Mouse (Mus musculus) forebrain, embryonic 15.5 days (tissue): Measurements from ENCODE around the gene Rapgef2. TPM values are rescaled to one million over a fixed set of nuclear protein-coding genes. Genes with fewer than 3 reads are reported as not detected.
"Not testable (repeated sequence)": the region's sequence is repeated elsewhere in the genome, so short reads cannot be mapped to it uniquely, and the experiment has no call there.

ENCODE experiments used
- ATAC-seq: fragments of 200-750 bp; cut with Nextera tagmentation; replicated peaks from 2 replicates; pipeline ENCODE4 v1.8.0; 2017; ENCODE audit warnings: mild to moderate bottlenecking, moderate TSS enrichment, moderate library complexity
- H3K27ac ChIP-seq: fragments of 300-500 bp; sonication (generic); replicated peaks from 2 replicates; pipeline ENCODE4 v1.5.1; 2015; ENCODE audit warnings: mild to moderate bottlenecking, inconsistent platforms
- H3K27me3 ChIP-seq: fragments of 300-500 bp; sonication (generic); 2 replicates; pipeline ENCODE4 v1.6.1; 2015; ENCODE audit warnings: inconsistent platforms
- H3K36me3 ChIP-seq: fragments of 300-500 bp; sonication (generic); 2 replicates; pipeline ENCODE4 v1.6.1; 2015; ENCODE audit warnings: mild to moderate bottlenecking, inconsistent platforms
- H3K4me1 ChIP-seq: fragments of 300-500 bp; sonication (generic); 2 replicates; pipeline ENCODE4 v1.6.1; 2015; ENCODE audit warnings: inconsistent platforms
- H3K4me2 ChIP-seq: fragments of 300-500 bp; sonication (generic); replicated peaks from 2 replicates; pipeline ENCODE4 v1.6.1; 2015; ENCODE audit warnings: mild to moderate bottlenecking, inconsistent platforms
- H3K4me3 ChIP-seq: fragments of 300-500 bp; sonication (generic); 2 replicates; pipeline ENCODE4 v1.5.1; 2015; ENCODE audit warnings: mild to moderate bottlenecking, inconsistent platforms
- H3K9ac ChIP-seq: fragments of 300-500 bp; sonication (generic); replicated peaks from 2 replicates; pipeline ENCODE4 v1.6.1; 2015; ENCODE audit warnings: mild to moderate bottlenecking, inconsistent platforms
- H3K9me3 ChIP-seq: fragments of 300-500 bp; sonication (generic); 2 replicates; pipeline ENCODE4 v1.6.1; 2016; ENCODE audit warnings: inconsistent platforms
- WGBS: fragments of 180-500 bp; shearing (Covaris S2); methylation state at CpG from one replicate; pipeline ENCODE4 v1.1.7; 2015; ENCODE audit warnings: mixed read lengths; 5-methylcytosine and 5-hydroxymethylcytosine counted together
- polyA plus RNA-seq: library from polyadenylated mRNA; unstranded; fragments of >200 nt; fragmentation: Nextera tagmentation; extraction: Ambion mirVana; gene quantifications from 2 replicates; pipeline ENCODE4 v1.2.1, GENCODE M21; 2015

The Rapgef2 gene
- polyA plus RNA-seq, 1 experiment from 2014 or later = 11.8 TPM

GRCm38 (mm10) chr3:79058491-79058890 is 227.8 kb downstream of the Rapgef2 start:
- not testable (repeated sequence) for H3K4me3 ChIP-seq, H3K27me3 ChIP-seq, H3K36me3 ChIP-seq, H3K4me1 ChIP-seq, H3K9ac ChIP-seq, ATAC-seq, H3K4me2 ChIP-seq, H3K9me3 ChIP-seq, H3K27ac ChIP-seq
- 91% methylated on average over 2 of the region's 2 CpGs for whole genome bisulfite sequencing

GRCm38 (mm10) chr3:79045251-79045650 is 241.1 kb downstream of the Rapgef2 start:
- Histone ChIP-seq H3K36me3 (no peaks in the 10 kb centered on the region), H3K4me2 (no peak overlapping the region), H3K27me3 (no peaks in the 10 kb centered on the region), H3K9ac (no peak overlapping the region), H3K27ac (no peak overlapping the region), H3K4me3 (no peak overlapping the region), H3K9me3 (no peaks in the 10 kb centered on the region), H3K4me1 (no peaks in the 10 kb centered on the region)
- ATAC-seq = no peak
- WGBS = 54% methylated on average over 5 of the region's 5 CpGs

- Histone ChIP-seq H3K9me3 (no peaks in the 10 kb centered on the region), H3K4me3 (no peak overlapping the region), H3K27me3 (no peaks in the 10 kb centered on the region), H3K4me1 (no peaks in the 10 kb centered on the region), H3K9ac (no peak overlapping the region), H3K27ac (no peak overlapping the region), H3K36me3 (no peaks in the 10 kb centered on the region), H3K4me2 (no peak overlapping the region)
- 80% methylated on average over 3 of the region's 3 CpGs for WGBS
- no peak for ATAC-seq
Observed at GRCm38 (mm10) chr3:79042973-79043372, 243.3 kb downstream of the Rapgef2 start.

- no peak for ATAC-seq
- Histone ChIP-seq H3K4me2 (no peak overlapping the region), H3K36me3 (no peaks in the 10 kb centered on the region), H3K9me3 (no peaks in the 10 kb centered on the region), H3K4me1 (no peaks in the 10 kb centered on the region), H3K4me3 (no peak overlapping the region), H3K9ac (no peak overlapping the region), H3K27ac (no peak overlapping the region), H3K27me3 (no peaks in the 10 kb centered on the region)
- 42% methylated on average over 2 of the region's 2 CpGs for WGBS
Observed at GRCm38 (mm10) chr3:79039666-79040450, 246.5 kb downstream of the Rapgef2 start.

GRCm38 (mm10) chr3:79039008-79039407 is 247.3 kb downstream of the Rapgef2 start:
- Histone ChIP-seq H3K4me2 (no peak overlapping the region), H3K36me3 (no peaks in the 10 kb centered on the region), H3K27me3 (no peaks in the 10 kb centered on the region), H3K9ac (no peak overlapping the region), H3K4me1 (no peaks in the 10 kb centered on the region), H3K9me3 (no peaks in the 10 kb centered on the region), H3K4me3 (no peak overlapping the region), H3K27ac (no peak overlapping the region)
- no peak for ATAC-seq
- 53% methylated on average over 2 of the region's 2 CpGs for WGBS

- 93% methylated on average over 2 of the region's 2 CpGs for WGBS
- no peak overlapping the region for H3K4me3 ChIP-seq
- H3K9me3 ChIP-seq = no peaks in the 10 kb centered on the region
- no peaks in the 10 kb centered on the region for H3K4me1 ChIP-seq
- no peak overlapping the region for H3K4me2 ChIP-seq
- no peak overlapping the region for H3K9ac ChIP-seq
- H3K36me3 ChIP-seq = no peaks in the 10 kb centered on the region
- no peaks in the 10 kb centered on the region for H3K27me3 ChIP-seq
- ATAC-seq = no peak
- no peak overlapping the region for H3K27ac ChIP-seq
Observed at GRCm38 (mm10) chr3:79034457-79034856, 251.9 kb downstream of the Rapgef2 start.

GRCm38 (mm10) chr3:79030855-79031254 is 255.5 kb downstream of the Rapgef2 start:
- Histone ChIP-seq H3K9me3 (no peaks in the 10 kb centered on the region), H3K4me1 (no peaks in the 10 kb centered on the region), H3K36me3 (no peaks in the 10 kb centered on the region), H3K27me3 (no peaks in the 10 kb centered on the region), H3K4me3 (no peak overlapping the region), H3K4me2 (no peak overlapping the region), H3K27ac (no peak overlapping the region), H3K9ac (no peak overlapping the region)
- no peak for ATAC-seq
- 82% methylated on average over 4 of the region's 4 CpGs for WGBS

- no peak overlapping the region for H3K9ac ChIP-seq
- H3K4me3 ChIP-seq = no peak overlapping the region
- no peaks in the 10 kb centered on the region for H3K36me3 ChIP-seq
- ATAC-seq = no peak
- no peaks in the 10 kb centered on the region for H3K4me1 ChIP-seq
- WGBS = 85% methylated on average over 14 of the region's 14 CpGs
- H3K9me3 ChIP-seq = no peaks in the 10 kb centered on the region
- H3K27me3 ChIP-seq = no peaks in the 10 kb centered on the region
- H3K27ac ChIP-seq = no peak overlapping the region
- no peak overlapping the region for H3K4me2 ChIP-seq
Observed at GRCm38 (mm10) chr3:79028153-79028878, 258.0 kb downstream of the Rapgef2 start.

- no peak for ATAC-seq
- Histone ChIP-seq H3K27ac (no peak overlapping the region), H3K36me3 (no peaks in the 10 kb centered on the region), H3K4me2 (no peak overlapping the region), H3K9me3 (no peaks in the 10 kb centered on the region), H3K4me3 (no peak overlapping the region), H3K27me3 (no peaks in the 10 kb centered on the region), H3K4me1 (no peaks in the 10 kb centered on the region; the same call in 1 of the 2 replicates), H3K9ac (no peak overlapping the region)
- WGBS = 96% methylated on average over 3 of the region's 3 CpGs
Observed at GRCm38 (mm10) chr3:79025983-79026382, 260.3 kb downstream of the Rapgef2 start.

GRCm38 (mm10) chr3:79023735-79024328 is 262.5 kb downstream of the Rapgef2 start:
- Histone ChIP-seq H3K4me1 (no peaks in the 10 kb centered on the region; the same call in 1 of the 2 replicates), H3K4me3 (no peak overlapping the region), H3K4me2 (no peak overlapping the region), H3K27me3 (no peaks in the 10 kb centered on the region), H3K9ac (no peak overlapping the region), H3K27ac (peak overlapping the region; percentile 71), H3K9me3 (no peaks in the 10 kb centered on the region), H3K36me3 (no peaks in the 10 kb centered on the region)
- peak; percentile 58 for ATAC-seq
- WGBS = 67% methylated on average over 6 of the region's 6 CpGs

- H3K9ac ChIP-seq = no peak overlapping the region
- no peak overlapping the region for H3K4me3 ChIP-seq
- WGBS = 57% methylated on average over 4 of the region's 4 CpGs
- no peaks in the 10 kb centered on the region for H3K9me3 ChIP-seq
- H3K27ac ChIP-seq = peak overlapping the region; percentile 71; the same call in 1 of the 2 replicates
- no peak overlapping the region for H3K4me2 ChIP-seq
- H3K36me3 ChIP-seq = no peaks in the 10 kb centered on the region
- no peaks in the 10 kb centered on the region; the same call in 1 of the 2 replicates for H3K4me1 ChIP-seq
- H3K27me3 ChIP-seq = no peaks in the 10 kb centered on the region
- ATAC-seq = 0 out of 2 replicates have a peak, but pooled peaks have one; percentile 56
Observed at GRCm38 (mm10) chr3:79022690-79023089, 263.6 kb downstream of the Rapgef2 start.

- Histone ChIP-seq H3K9ac (no peak overlapping the region), H3K27me3 (no peaks in the 10 kb centered on the region), H3K4me3 (no peak overlapping the region), H3K9me3 (no peaks in the 10 kb centered on the region), H3K4me1 (no peaks in the 10 kb centered on the region), H3K4me2 (no peak overlapping the region), H3K27ac (no peak overlapping the region), H3K36me3 (no peaks in the 10 kb centered on the region)
- no peak for ATAC-seq
- 83% methylated on average over 4 of the region's 4 CpGs for WGBS
Observed at GRCm38 (mm10) chr3:79017440-79017839, 268.9 kb downstream of the Rapgef2 start.
